Mouse (Mus musculus) olfactory bulb, adult 2 months (tissue): ENCODE results near the gene Dlgap1.

ENCODE experiments used
- CTCF ChIP-seq: fragments of 200-500 bp; IDR thresholded peaks from 2 replicates; pipeline ENCODE4 v1.5.1; 2012; ENCODE audit warnings: low read depth, mild to moderate bottlenecking, low read length, moderate library complexity; ENCODE audit not compliant: insufficient read depth
- POLR2A ChIP-seq: fragments of 200-500 bp; IDR thresholded peaks from 2 replicates; pipeline ENCODE4 v1.6.1; 2012; ENCODE audit warnings: mild to moderate bottlenecking, low read depth, low read length, moderate library complexity; ENCODE audit not compliant: insufficient read depth

- TF ChIP-seq CTCF, result no peak
- no peak for TF ChIP-seq POLR2A
Observed at GRCm38 (mm10) chr17:70172500-70173036, 203.7 kb downstream of the Dlgap1 start.
